Mouse (Mus musculus): Measurements from ENCODE around the gene Slc17a7.

Slc17a7 gene

DNA sequence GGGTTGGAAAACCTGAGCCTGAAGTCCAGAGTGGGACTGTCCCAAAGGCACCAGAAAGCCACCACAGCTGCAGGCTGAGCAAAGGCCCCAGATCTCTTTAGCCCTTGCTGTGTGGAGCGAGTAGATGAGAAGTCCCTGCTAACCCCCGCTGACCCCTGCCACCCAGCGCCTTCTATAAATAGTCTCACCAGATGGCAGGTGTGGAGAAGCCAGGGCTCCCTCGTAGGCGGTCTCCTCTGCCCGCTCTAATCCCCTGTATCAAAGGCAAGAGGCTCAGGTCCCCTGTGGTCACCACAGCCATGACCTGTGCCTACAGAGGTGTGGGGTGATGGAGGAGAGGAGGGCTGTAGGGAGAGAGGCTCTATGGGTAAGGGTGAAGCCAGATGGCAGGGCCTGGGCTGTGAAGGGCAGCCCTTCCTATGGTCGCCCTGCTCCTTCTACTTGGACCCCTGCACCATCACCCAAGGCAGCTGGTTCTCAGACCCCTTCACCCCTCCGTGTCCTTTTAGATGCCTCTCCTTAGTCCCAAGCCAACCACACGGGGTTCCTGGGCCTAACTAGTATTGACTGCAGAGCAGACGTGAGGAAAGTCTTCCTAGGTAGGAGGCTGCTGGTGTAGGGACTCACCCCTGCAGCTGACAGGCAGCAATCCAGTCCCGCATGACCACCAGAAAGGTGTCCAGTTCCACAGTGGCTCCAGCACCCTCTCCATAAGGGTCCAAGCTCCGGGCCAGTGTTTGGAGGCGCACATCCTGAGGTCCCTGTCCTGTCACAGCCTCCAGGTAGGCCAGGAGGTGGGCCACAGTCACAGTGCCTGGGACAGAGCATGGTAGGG lies 31.8 kb downstream of the Slc17a7 start:
- ATAC-seq (ENCODE audit: insufficient number of reproducible peaks, low FRiP score, low TSS enrichment) = no peak

DNA sequence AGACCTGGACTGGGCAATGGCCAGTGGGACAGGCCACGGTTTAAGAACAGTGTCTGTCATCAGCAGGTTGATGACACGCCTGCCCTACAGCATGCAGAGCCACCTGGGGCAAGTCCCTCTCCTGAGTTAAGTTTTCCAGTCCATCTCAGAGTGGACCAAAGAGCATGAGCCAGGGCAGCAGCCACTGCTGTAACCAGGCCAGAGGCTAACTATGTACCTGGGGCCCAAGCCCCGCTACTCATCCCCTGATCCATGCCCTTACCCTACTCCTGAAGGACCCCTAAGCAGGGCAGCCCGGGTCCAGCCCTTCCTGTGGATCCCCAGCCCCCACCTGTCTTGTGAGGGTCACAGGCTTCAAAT lies 32.4 kb downstream of the Slc17a7 start:
- no peak for ATAC-seq (ENCODE audit: insufficient number of reproducible peaks, low FRiP score, low TSS enrichment)

DNA sequence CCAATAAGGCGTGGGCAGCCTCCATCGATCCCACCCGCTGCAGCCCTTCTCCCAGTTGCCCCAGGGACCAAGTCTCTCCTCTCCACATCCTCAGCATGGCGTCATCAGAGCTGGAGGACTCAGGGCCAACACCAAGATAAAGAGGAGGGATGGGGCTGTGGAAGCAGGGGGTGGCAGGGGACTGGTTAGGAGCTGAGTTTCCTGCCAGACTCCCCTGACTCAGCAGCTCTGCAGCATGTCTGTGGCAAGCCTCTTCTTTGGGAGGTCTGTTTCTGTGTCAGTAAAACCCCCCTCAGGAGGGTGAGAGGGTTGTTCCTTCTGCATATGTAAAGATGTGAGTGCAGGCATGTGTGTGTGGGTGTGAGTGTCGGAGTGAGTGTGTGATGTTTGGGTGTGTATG lies 33.2 kb downstream of the Slc17a7 start:
- ATAC-seq (ENCODE audit: insufficient number of reproducible peaks, low FRiP score, low TSS enrichment) = no peak

DNA sequence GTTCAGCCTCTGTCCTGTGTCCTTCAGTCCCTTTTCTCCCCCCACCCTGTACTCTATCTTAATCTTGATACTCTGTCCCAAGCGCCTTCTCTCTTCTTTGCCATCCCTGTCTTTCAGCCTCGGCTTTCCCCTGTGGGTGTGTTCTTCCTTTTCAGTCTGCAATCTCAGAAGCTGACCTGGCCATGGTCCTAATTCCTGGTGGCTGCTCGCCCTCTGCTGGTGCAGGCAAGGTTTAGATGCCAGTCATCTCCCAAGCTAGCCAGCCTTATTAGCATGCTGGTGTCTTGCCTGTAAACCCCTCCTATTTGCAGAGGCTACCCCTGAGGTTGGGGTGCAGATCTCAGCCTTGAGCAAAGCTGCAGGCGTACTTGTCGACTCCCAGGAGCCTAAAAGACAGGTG lies 34.7 kb downstream of the Slc17a7 start:
- ATAC-seq (ENCODE audit: insufficient number of reproducible peaks, low FRiP score, low TSS enrichment) = peak; percentile 49; the same call in 1 of the 2 replicates

DNA sequence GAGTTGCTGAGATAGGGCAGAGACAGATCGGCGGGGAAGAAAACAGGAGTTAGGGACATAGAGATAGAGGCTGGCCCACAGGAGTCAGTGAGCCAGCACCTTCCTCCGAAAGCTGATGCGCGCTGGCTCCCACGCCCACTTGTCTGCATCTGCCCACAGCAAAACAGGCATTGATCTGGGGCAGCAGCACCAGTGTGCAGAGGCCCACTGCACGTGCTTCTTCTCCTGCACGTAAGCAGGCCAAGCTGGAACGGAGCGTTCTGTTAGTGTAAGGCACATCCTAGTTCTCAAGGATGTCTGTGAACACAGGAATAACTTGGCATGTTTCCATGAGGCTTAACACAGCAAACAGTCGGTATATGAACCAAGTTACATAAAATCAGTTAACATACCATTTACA lies 35.2 kb downstream of the Slc17a7 start:
- no peak for ATAC-seq (ENCODE audit: insufficient number of reproducible peaks, low FRiP score, low TSS enrichment)

DNA sequence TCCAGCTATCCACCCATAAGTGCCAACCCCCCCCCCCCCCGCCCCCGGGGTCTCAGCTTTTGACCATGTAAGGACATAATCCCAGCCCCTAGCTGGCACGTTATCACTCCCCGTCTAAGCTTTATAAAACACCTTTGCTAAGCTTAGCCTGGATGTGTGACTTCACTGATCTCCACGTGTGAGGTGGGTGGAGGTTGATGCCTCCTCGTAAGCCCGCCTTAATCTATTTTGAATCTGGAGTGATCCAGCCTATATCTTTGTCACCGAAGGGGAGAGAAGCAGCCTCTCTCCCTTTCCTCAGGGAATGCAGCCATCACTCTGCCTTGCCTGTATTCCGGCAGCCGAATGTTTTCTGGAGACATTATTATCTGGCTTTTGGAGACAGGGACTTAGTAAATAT lies 38.9 kb downstream of the Slc17a7 start:
- no peak for ATAC-seq (ENCODE audit: insufficient number of reproducible peaks, low FRiP score, low TSS enrichment)

DNA sequence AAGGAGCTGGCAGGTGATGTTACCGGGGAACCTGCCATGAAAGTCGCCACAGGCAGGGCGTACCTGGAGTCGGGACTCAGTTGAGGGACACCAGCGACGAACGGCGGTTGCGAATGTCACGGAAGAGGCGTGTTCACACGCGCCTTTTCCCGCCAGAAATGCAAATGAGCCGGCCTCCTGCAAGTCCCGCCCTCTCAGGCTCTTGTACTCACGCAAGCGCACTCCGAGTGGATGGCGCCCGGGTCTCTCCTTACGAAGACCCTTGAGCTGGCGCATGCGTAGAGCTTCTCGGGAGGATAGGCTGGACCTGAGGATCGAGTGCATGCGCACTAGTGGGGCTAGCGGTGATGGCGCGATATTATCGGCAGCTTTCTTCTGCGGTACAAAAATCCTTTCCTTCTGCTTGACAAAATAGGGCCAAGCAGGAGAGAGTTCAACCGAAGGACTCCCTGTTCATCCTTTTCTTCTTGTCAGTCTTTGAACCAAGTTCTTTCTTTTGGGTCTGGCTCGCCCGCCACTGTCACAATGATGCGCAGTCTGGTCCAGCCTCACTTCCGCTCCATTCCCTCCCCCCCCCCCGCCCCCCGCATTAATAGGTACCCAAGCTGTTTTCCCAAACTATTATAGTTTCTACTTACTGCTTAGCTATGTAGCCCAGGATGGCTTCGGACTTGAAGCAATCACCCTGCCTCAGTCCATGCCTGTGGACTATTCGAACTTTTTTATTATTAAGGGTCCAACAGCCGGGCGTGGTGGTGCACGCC lies 40.8 kb downstream of the Slc17a7 start, which contains the start of gene Ccdc155:
TSS of gene Ccdc155 (minus strand) at position 513 of the 764 bp plus-strand sequence.
- ATAC-seq (ENCODE audit: insufficient number of reproducible peaks, low FRiP score, low TSS enrichment) = peak; percentile 93

DNA sequence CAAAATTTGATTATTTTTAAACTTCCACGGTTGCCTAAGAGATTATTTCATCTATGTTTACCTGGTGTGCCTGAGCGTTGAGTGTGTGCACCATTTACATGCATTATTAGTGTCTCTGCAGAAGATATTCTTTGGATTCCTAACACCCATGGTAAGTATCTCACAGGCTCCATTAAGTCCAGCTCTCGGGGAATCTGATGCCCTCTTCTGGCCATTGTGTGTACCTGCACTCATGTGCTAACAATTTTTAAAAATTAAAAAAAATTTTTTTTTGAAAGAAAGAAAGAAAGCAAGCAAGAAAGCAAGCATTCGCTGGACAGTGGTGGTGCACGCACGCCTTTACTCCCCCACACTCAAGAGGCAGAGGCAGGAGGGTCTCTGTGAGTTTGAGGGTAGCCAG lies 44.5 kb downstream of the Slc17a7 start:
- ATAC-seq (ENCODE audit: insufficient number of reproducible peaks, low FRiP score, low TSS enrichment) = no peak

DNA sequence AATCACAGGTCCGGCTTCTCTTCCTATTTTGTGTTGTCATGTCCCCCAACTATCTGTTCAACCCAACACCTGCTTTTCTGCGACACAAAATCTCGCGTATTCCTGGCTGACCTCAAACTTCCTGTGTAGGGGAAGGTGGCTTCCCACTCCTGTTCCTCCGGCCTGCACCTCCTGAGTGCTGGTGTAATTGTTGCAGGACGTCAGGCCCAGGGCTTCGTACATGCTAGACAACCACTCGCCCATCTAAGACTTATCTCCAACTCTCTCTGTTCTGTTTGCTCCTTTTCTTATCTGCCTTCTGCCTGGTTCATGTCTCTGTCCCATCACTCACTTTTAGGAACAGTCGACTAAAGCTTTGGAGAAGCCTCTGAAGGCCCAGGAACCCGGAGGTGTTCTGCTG lies 47.3 kb downstream of the Slc17a7 start:
- no peak for ATAC-seq (ENCODE audit: insufficient number of reproducible peaks, low FRiP score, low TSS enrichment)

DNA sequence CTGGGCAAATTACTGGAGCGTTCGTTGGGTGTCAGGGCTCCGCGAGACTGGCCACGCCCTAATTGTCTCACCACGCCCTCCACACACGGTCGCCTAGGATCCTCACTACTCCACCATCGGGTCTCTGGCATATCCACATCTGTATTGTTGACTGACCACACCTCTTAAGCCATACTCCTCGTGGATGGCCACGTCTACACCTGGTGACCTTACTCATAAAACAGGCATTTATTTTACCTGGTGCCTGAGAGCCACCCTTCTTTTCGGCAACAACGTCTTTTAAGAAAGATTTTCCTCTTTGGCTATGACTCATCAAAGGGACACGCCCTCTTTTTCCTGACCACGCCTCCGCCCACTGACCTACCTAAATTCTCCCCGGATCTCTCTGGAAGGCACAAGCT lies 48.1 kb downstream of the Slc17a7 start, which contains the start of gene Dkkl1:
TSS of gene Dkkl1 (minus strand) at position 297 of the 401 bp plus-strand sequence.
- no peak for ATAC-seq (ENCODE audit: insufficient number of reproducible peaks, low FRiP score, low TSS enrichment)

DNA sequence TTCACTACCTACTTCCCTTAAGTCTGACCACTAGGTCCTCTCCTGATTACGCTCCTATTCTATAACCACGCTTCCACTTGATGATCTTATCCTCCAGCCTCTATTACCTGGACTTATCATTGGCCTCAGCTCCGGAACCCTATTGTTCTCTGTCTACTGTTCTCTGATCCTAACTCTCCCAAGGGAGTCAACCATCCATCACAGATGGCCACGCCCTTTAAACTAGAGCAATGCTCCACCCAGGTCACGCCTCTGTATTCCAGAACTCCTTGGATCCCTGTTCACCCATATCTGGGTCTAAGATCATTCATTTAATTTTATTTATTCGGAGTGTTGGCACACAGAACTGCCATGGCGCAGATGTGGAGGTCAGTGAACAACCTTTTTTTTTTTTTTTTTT lies 48.6 kb downstream of the Slc17a7 start:
- no peak for ATAC-seq (ENCODE audit: insufficient number of reproducible peaks, low FRiP score, low TSS enrichment)

DNA sequence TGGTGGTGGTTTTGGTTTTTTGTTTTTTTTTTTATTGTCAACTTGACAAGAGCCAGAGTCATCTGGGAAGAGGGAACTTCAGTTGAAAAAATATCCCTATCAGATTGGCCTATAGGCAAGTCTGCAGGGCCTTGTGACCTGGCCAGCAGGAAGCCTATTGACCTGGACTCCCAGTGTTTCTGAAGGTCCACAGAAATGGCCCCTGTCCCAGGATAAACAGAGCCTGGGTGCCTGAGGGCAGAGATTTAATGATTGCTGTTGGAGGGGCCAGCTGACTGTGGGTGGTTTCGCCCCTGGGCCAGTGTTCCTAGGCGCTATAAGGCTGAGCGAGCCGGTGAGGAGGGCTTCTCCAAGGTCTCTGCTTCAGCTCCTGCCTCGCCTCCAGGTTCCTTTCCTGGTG lies 50.0 kb downstream of the Slc17a7 start:
- no peak for ATAC-seq (ENCODE audit: insufficient number of reproducible peaks, low FRiP score, low TSS enrichment)

DNA sequence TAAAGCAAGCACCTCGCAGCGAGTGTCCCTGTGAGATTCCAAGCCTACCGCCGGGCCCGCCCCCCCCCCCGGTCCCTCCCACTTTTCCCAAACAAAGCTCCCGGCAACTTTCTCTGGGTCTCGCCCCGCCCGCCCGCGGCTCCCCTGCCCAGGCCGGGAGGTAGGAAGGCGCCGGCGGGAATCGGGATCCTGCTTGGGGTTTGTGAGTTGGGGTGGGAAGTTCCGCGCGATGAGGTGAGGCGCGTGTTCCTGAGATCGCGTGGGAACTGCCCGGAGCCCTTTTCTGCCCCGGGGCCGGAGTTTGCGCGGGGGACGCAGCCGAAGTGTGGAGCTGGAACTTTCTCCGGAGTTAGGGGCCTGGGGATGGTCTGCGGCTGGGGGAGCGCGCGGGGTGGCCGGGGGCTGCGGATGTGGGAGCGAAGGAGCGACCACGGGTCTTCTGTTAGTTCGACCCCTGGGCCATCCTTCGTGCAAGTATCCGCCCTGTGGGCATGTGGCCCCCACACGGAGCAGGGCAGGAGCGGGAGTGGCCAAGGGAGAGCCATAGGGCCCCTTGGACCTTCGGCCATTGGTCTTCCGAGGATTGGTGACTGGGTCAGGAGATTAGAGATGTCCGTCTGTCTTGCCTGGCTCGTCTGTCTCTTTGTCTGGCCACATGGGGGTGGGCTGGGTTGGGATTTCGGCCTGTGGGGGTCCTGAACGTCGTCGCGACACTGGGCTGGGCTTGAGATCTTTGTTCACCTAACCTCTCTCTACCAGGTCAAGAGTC lies 52.1 kb downstream of the Slc17a7 start, which contains the start of gene Tead2:
TSS of gene Tead2 (plus strand) at position 81 of the 769 bp plus-strand sequence.
- no peak for ATAC-seq (ENCODE audit: insufficient number of reproducible peaks, low FRiP score, low TSS enrichment)

DNA sequence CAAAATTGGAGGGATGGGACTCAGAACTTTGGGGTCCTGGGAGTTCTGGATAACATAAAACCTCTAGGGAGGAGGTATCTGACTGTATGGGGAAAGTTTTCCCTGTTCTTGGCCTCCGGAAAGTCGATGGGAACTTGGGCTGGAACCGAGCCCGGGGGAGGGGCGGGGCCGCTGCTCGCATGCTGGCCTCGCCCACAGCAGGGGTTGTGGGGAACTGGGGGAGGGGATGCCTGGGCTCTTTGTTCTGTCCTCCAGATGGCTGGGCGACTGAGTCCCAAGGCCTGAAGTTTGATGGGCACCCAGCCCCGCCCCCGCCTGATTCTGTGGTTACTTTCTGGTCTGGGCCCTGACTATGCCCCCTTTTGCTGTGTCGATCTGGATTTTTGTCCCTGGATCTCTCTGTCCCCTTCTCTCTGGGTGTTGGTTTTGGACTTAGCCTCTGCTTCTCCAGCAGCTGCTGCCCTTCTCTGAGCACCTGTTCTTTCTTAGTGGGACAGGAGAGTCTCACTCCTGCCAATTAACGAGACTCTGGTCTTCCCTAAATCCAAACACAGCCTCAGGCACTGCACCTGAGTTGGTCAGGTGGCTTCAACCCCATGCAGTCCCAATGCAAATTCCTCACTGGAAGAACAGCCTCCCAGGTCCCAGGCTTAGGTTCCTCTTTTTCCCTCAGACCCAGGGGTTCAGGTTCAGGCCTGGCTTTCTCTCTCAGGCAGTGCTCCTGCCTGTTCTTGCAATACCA lies 52.9 kb downstream of the Slc17a7 start:
- ATAC-seq (ENCODE audit: insufficient number of reproducible peaks, low FRiP score, low TSS enrichment) = no peak

DNA sequence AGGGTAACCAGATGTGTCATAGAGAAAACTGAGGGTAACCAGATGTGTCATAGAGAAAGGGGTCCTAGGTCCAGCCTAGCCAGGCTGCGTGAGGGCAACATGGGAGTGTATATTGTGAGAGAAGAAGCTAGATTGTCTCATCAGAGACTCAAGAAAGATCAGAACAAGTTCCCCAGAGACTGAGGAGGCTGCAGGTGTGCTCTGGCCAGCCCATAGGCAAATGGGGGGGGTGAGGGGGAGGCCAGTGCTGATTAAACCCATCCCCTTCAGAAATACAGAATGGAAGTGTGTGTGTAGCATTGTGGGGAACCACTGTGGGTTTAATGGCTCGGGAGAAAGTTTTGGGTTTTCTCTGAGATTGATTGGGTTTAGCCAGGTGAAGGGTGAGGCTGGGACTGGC lies 57.9 kb downstream of the Slc17a7 start:
- ATAC-seq (ENCODE audit: insufficient number of reproducible peaks, low FRiP score, low TSS enrichment) = no peak

DNA sequence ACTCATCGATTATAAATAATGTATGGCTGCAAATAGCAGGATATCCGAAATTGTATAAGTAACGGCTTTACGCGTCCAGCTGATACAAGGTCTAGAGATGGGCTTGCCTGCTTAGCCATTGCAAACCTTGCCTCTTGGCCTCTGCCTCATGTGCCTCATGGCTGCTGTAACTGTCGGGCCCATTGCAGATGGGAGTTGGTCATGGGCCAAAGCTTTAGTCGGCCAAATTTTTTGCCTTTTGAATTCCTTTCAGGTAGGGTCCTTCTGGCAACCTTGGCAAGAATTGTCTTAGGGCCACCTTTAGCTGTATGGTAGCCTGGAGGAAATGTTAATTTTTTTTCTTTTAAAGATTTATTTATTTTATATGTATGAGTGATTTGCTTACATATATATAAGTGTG lies 61.1 kb downstream of the Slc17a7 start:
- ATAC-seq (ENCODE audit: insufficient number of reproducible peaks, low FRiP score, low TSS enrichment) = no peak

Data from cerebellum, adult (tissue).